Mouse (Mus musculus): ENCODE measurements at regions not wholly inside any gene's neighbourhood (a gene's known extent, or its start where the extent isn't known, plus 50 kb on each side); places are given as distances from the start of the nearest gene placed in this dataset.

GRCm38 (mm10) chr17:68107875-68108274, 104.0 kb upstream of the Arhgap28 start:
- TF ChIP-seq GATA2 (IDR thresholded peaks at IDR 0.05; ENCODE audit: borderline replicate concordance, low read depth, low read length) (no peak), CTCF (IDR thresholded peaks at IDR 0.05; ENCODE audit: low read depth, low read length) (no peak), GATA1 (IDR thresholded peaks at IDR 0.05; ENCODE audit: borderline replicate concordance, low read length) (no peak), TAL1 (conservative IDR thresholded peaks at IDR 0.05; ENCODE audit: low read depth, low read length) (no peak), POLR2AphosphoS5 (IDR thresholded peaks at IDR 0.05; ENCODE audit: insufficient replicate concordance, low read depth, low read length) (no peak)
